Mouse (Mus musculus): ENCODE results near the gene Kif6. TPM values are rescaled to one million over a fixed set of nuclear protein-coding genes. Genes with fewer than 3 reads are reported as not detected.
A peak's percentile ranks its signal among the peaks of the same experiment; 100 is the strongest.

Gene Kif6
- polyA plus RNA-seq, 1 experiment from 2014 or later: 3.5 TPM

GRCm38 (mm10) chr17:49675629-49676028 is 60.7 kb downstream of the Kif6 start:
- Histone ChIP-seq H3K9ac (ENCODE audit: low read length) (no peak overlapping the region), H3K27ac (ENCODE audit: low read depth, low read length) (no peak overlapping the region), H3K4me1 (ENCODE audit: control insufficient read depth, insufficient read depth, low read length) (no peaks in the 10 kb centered on the region), H3K4me2 (ENCODE audit: low read depth) (no peak overlapping the region), H3K9me3 (ENCODE audit: control insufficient read depth, low read length) (no peaks in the 10 kb centered on the region), H3K27me3 (ENCODE audit: control insufficient read depth, insufficient read depth, low read length) (no peaks in the 10 kb centered on the region), H3K4me3 (ENCODE audit: low read depth, low read length) (no peak overlapping the region), H3K36me3 (ENCODE audit: control insufficient read depth, insufficient read depth, low read length) (no peaks in the 10 kb centered on the region)
- WGBS: 71% methylated on average over 4 of the region's 4 CpGs
- ATAC-seq (ENCODE audit: insufficient read depth, low FRiP score, low TSS enrichment) (no peak), DNase-seq (ENCODE audit: low spot score) (no peak)

GRCm38 (mm10) chr17:49681410-49681809 is 66.5 kb downstream of the Kif6 start:
- peaks cover 8% of the 10 kb centered on the region; the same call in 1 of the 2 replicates for H3K4me1 ChIP-seq (ENCODE audit: control insufficient read depth, insufficient read depth, low read length)
- H3K9ac ChIP-seq (ENCODE audit: low read length): no peak overlapping the region
- H3K36me3 ChIP-seq (ENCODE audit: control insufficient read depth, insufficient read depth, low read length): no peaks in the 10 kb centered on the region
- no peak overlapping the region for H3K4me2 ChIP-seq (ENCODE audit: low read depth)
- DNase-seq (ENCODE audit: low spot score): no peak
- WGBS: 44% methylated on average over 8 of the region's 8 CpGs
- peak; percentile 68 for ATAC-seq (ENCODE audit: insufficient read depth, low FRiP score, low TSS enrichment)
- no peaks in the 10 kb centered on the region for H3K9me3 ChIP-seq (ENCODE audit: control insufficient read depth, low read length)
- no peak overlapping the region for H3K4me3 ChIP-seq (ENCODE audit: low read depth, low read length)
- no peaks in the 10 kb centered on the region for H3K27me3 ChIP-seq (ENCODE audit: control insufficient read depth, insufficient read depth, low read length)
- no peak overlapping the region for H3K27ac ChIP-seq (ENCODE audit: low read depth, low read length)

DNA sequence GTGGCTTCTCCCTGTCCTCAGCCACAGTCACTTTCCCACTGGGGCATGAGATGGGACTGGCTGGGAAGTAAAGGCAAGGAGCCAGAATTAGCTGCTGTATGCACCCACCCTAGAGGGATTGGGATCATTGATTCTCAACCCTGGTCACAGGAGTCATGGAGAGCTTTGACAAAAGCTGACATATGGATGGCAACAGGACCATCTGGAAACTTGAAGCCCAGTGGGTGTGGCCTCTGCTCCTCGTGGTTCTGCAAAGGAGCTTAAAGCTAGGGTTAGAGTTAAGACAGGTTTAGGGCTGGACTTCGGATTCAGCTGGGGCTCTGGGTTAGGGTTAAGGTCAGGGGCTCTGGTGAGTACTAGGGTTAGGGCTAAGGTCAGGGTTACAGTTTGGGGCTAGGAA is 69.2 kb downstream of the Kif6 start:
- H3K27ac ChIP-seq (ENCODE audit: low read depth, low read length): no peak overlapping the region
- 13% methylated on average over 2 of the region's 2 CpGs for WGBS

DNA sequence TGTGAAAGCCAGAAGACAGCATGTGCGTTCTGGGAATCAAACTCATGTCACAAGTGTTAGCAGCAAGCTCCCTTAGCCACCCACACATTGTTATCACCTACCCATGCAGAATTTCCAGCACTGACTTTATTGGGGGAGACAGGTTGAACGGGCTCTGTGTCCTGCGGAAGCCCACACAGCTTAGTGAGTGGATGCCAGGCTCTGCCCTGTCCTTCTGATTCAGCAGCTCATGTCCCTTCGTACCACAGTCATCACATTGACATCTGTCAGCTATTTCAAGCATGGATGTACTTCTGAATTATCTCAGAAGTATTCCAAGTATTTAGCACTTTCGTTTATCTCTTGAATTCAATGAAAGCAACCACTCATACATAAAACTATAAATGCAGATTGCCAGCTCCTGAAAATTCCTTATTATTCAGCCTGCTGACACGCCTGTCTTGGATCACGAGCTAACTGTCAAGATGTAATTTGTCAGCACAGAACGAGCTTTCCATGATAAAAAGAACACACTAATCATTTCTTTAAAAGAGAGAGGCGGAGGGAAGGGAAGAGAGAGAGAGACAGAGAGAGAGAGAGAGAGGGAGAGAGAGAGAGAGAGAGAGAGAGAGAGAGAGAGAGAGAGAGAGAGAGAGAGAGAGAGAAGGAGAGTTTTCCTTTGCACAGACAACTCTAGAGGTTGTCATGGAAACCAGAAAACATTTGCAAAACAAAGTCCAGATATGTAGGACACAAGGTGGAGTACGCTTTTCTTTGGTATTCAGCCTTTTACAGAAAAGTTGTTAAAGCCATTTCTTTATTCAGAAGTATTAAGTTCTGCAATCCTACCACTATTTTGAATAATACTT is 75.9 kb downstream of the Kif6 start:
- Histone ChIP-seq H3K4me1 (ENCODE audit: control insufficient read depth, insufficient read depth, low read length) (peaks cover 2% of the 10 kb centered on the region; the same call in 1 of the 2 replicates), H3K36me3 (ENCODE audit: control insufficient read depth, insufficient read depth, low read length) (no peaks in the 10 kb centered on the region), H3K4me2 (ENCODE audit: low read depth) (no peak overlapping the region), H3K27ac (ENCODE audit: low read depth, low read length) (no peak overlapping the region), H3K4me3 (ENCODE audit: low read depth, low read length) (no peak overlapping the region), H3K27me3 (ENCODE audit: control insufficient read depth, insufficient read depth, low read length) (no peaks in the 10 kb centered on the region), H3K9me3 (ENCODE audit: control insufficient read depth, low read length) (no peaks in the 10 kb centered on the region), H3K9ac (ENCODE audit: low read length) (no peak overlapping the region)
- no peak for DNase-seq (ENCODE audit: low spot score)
- WGBS: 60% methylated on average over 10 of the region's 10 CpGs
- no peak for ATAC-seq (ENCODE audit: insufficient read depth, low FRiP score, low TSS enrichment)

More for the DNA sequence above, 69.2 kb downstream of the Kif6 start:
- DNase-seq (ENCODE audit: low spot score) (no peak), ATAC-seq (ENCODE audit: insufficient read depth, low FRiP score, low TSS enrichment) (no peak)
- Histone ChIP-seq H3K4me3 (ENCODE audit: low read depth, low read length) (no peak overlapping the region), H3K4me1 (ENCODE audit: control insufficient read depth, insufficient read depth, low read length) (peaks cover 8% of the 10 kb centered on the region; the same call in 1 of the 2 replicates), H3K36me3 (ENCODE audit: control insufficient read depth, insufficient read depth, low read length) (no peaks in the 10 kb centered on the region), H3K9me3 (ENCODE audit: control insufficient read depth, low read length) (no peaks in the 10 kb centered on the region), H3K4me2 (ENCODE audit: low read depth) (no peak overlapping the region), H3K27me3 (ENCODE audit: control insufficient read depth, insufficient read depth, low read length) (no peaks in the 10 kb centered on the region), H3K9ac (ENCODE audit: low read length) (no peak overlapping the region)

GRCm38 (mm10) chr17:49691455-49691805 is 76.5 kb downstream of the Kif6 start:
- Histone ChIP-seq H3K4me1 (ENCODE audit: control insufficient read depth, insufficient read depth, low read length) (peaks cover 2% of the 10 kb centered on the region; the same call in 1 of the 2 replicates), H3K36me3 (ENCODE audit: control insufficient read depth, insufficient read depth, low read length) (no peaks in the 10 kb centered on the region), H3K27me3 (ENCODE audit: control insufficient read depth, insufficient read depth, low read length) (no peaks in the 10 kb centered on the region), H3K4me2 (ENCODE audit: low read depth) (no peak overlapping the region), H3K27ac (ENCODE audit: low read depth, low read length) (no peak overlapping the region), H3K9ac (ENCODE audit: low read length) (no peak overlapping the region), H3K9me3 (ENCODE audit: control insufficient read depth, low read length) (no peaks in the 10 kb centered on the region), H3K4me3 (ENCODE audit: low read depth, low read length) (no peak overlapping the region)
- DNase-seq (ENCODE audit: low spot score): no peak
- 80% methylated on average over 9 of the region's 9 CpGs for WGBS
- no peak for ATAC-seq (ENCODE audit: insufficient read depth, low FRiP score, low TSS enrichment)

DNA sequence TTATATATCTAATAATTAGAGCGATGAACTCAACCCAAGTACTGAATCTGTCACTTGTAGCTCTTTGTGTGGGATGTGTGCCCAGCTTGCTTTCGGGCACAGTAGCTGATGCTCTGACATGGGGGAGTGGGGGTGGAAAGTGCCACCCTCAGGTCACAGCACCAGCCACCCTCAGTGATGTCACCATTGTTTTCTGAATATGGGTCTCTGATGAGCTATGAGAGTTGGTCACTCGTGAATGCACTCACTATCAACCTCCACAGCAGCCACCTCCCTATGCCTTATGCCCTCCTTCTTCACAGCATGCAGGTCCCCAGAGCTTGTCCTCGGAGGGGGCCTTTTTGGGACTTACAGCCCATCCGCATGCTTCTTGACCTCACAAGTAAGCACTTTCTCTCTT is 78.3 kb downstream of the Kif6 start:
- DNase-seq (ENCODE audit: low spot score) (no peak), ATAC-seq (ENCODE audit: insufficient read depth, low FRiP score, low TSS enrichment) (no peak)
- peaks cover 2% of the 10 kb centered on the region; the same call in 1 of the 2 replicates for H3K4me1 ChIP-seq (ENCODE audit: control insufficient read depth, insufficient read depth, low read length)
- H3K36me3 ChIP-seq (ENCODE audit: control insufficient read depth, insufficient read depth, low read length): no peaks in the 10 kb centered on the region
- no peaks in the 10 kb centered on the region for H3K9me3 ChIP-seq (ENCODE audit: control insufficient read depth, low read length)
- no peak overlapping the region for H3K27ac ChIP-seq (ENCODE audit: low read depth, low read length)
- no peak overlapping the region for H3K9ac ChIP-seq (ENCODE audit: low read length)
- no peak overlapping the region for H3K4me3 ChIP-seq (ENCODE audit: low read depth, low read length)
- H3K4me2 ChIP-seq (ENCODE audit: low read depth): no peak overlapping the region
- no peaks in the 10 kb centered on the region for H3K27me3 ChIP-seq (ENCODE audit: control insufficient read depth, insufficient read depth, low read length)
- 82% methylated on average over 5 of the region's 5 CpGs for WGBS

DNA sequence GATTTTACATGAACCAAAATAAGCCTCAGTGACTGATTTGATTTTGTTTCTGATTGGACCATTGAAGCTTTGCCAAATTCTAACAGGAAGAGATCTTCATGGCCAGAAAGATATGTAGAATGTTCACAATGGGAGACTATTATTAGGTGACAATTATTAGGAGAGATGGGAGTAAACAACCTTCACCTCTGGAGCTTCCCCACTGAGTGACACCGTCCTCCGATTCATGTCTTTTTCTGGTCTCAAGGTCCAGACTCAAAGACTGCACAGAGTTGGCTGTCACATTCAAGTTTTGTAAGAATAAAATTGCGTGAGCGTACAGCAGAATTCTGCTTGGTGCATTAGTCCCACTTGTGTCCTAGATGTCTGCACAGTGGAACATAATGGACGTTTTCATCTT is 82.3 kb downstream of the Kif6 start:
- no peaks in the 10 kb centered on the region for H3K27me3 ChIP-seq (ENCODE audit: control insufficient read depth, insufficient read depth, low read length)
- 92% methylated on average over 5 of the region's 5 CpGs for WGBS
- no peak overlapping the region for H3K9ac ChIP-seq (ENCODE audit: low read length)
- no peak overlapping the region for H3K27ac ChIP-seq (ENCODE audit: low read depth, low read length)
- no peaks in the 10 kb centered on the region for H3K4me1 ChIP-seq (ENCODE audit: control insufficient read depth, insufficient read depth, low read length)
- no peaks in the 10 kb centered on the region for H3K36me3 ChIP-seq (ENCODE audit: control insufficient read depth, insufficient read depth, low read length)
- H3K4me3 ChIP-seq (ENCODE audit: low read depth, low read length): no peak overlapping the region
- DNase-seq (ENCODE audit: low spot score) (no peak), ATAC-seq (ENCODE audit: insufficient read depth, low FRiP score, low TSS enrichment) (no peak)
- no peaks in the 10 kb centered on the region for H3K9me3 ChIP-seq (ENCODE audit: control insufficient read depth, low read length)
- H3K4me2 ChIP-seq (ENCODE audit: low read depth): no peak overlapping the region

DNA sequence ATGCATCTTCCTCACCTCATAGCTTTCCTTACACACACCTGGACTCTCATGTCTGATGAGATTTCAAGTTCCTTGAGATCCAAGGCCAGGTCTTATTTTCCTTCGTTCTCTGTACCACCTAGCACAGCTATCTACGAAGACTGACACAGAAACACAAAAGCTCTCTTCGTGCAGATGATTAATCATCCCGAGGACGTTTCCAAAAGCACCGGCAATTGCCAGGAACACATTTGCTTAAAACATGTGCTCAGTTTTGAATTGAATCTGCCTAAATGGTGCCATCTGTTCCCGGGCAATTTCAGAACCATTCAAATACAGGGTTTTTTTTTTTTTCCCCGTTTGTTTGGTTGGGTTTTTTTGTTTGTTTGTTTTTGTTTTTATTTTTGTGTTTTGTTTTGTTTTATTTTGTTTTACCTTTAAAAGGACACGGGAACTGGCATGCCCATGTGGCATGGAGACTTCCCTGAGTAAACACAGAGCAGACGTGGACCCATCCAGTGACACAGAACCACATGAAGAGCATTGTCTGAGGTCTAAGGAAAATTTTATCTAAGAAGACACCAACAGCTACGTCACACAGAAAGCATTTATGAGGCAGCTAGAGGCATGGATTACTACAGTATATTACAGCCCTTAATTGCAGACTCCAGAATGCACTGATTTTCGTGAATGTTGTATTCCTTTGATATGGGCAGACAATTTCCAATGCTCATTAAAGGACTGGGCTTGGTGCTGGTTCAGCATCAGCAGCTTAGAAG is 88.7 kb downstream of the Kif6 start:
- H3K9ac ChIP-seq (ENCODE audit: low read length): no peak overlapping the region

More for the DNA sequence above, 88.7 kb downstream of the Kif6 start:
- Histone ChIP-seq H3K4me1 (ENCODE audit: control insufficient read depth, insufficient read depth, low read length) (0 out of 2 replicates have a peak, but pooled peaks cover 2% of the 10 kb centered on the region), H3K27ac (ENCODE audit: low read depth, low read length) (no peak overlapping the region), H3K4me2 (ENCODE audit: low read depth) (no peak overlapping the region), H3K9me3 (ENCODE audit: control insufficient read depth, low read length) (no peaks in the 10 kb centered on the region), H3K36me3 (ENCODE audit: control insufficient read depth, insufficient read depth, low read length) (no peaks in the 10 kb centered on the region), H3K4me3 (ENCODE audit: low read depth, low read length) (no peak overlapping the region), H3K27me3 (ENCODE audit: control insufficient read depth, insufficient read depth, low read length) (no peaks in the 10 kb centered on the region)
- DNase-seq (ENCODE audit: low spot score) (no peak), ATAC-seq (ENCODE audit: insufficient read depth, low FRiP score, low TSS enrichment) (no peak)
- WGBS: 59% methylated on average over 12 of the region's 12 CpGs
